Mouse (Mus musculus) midbrain, embryonic 15.5 days (tissue): ENCODE data around the gene Caprin1. TPM values are rescaled to one million over a fixed set of nuclear protein-coding genes. Genes with fewer than 3 reads are reported as not detected.

Experiments used
- ATAC-seq: fragments of 200-750 bp; cut with Nextera tagmentation; replicated peaks from 2 replicates; pipeline ENCODE4 v1.8.0; 2017; ENCODE audit warnings: moderate TSS enrichment
- H3K27ac ChIP-seq: fragments of 300-500 bp; sonication (generic); 2 replicates; pipeline ENCODE4 v1.5.1; 2015; ENCODE audit warnings: mild to moderate bottlenecking, inconsistent platforms
- H3K27me3 ChIP-seq: fragments of 300-500 bp; sonication (generic); replicated peaks from 2 replicates; pipeline ENCODE4 v1.6.1; 2015; ENCODE audit warnings: inconsistent platforms
- H3K36me3 ChIP-seq: fragments of 300-500 bp; sonication (generic); replicated peaks from 2 replicates; pipeline ENCODE4 v1.6.1; 2015; ENCODE audit warnings: inconsistent platforms
- H3K4me1 ChIP-seq: fragments of 300-500 bp; sonication (generic); 2 replicates; pipeline ENCODE4 v1.6.1; 2015; ENCODE audit warnings: inconsistent platforms
- H3K4me2 ChIP-seq: fragments of 300-500 bp; sonication (generic); 2 replicates; pipeline ENCODE4 v1.6.1; 2015; ENCODE audit warnings: inconsistent platforms, mild to moderate bottlenecking, moderate library complexity
- H3K4me3 ChIP-seq: fragments of 300-500 bp; sonication (generic); 2 replicates; pipeline ENCODE4 v1.5.1; 2015; ENCODE audit warnings: mild to moderate bottlenecking, inconsistent platforms
- H3K9ac ChIP-seq: fragments of 300-500 bp; sonication (generic); 2 replicates; pipeline ENCODE4 v1.6.1; 2015; ENCODE audit warnings: mild to moderate bottlenecking, inconsistent platforms
- H3K9me3 ChIP-seq: fragments of 300-500 bp; sonication (generic); 2 replicates; pipeline ENCODE4 v1.6.1; 2016; ENCODE audit warnings: inconsistent platforms
- WGBS: fragments of 180-500 bp; shearing (Covaris S2); methylation state at CpG from one replicate; pipeline ENCODE4 v1.1.7; 2015; ENCODE audit warnings: mixed read lengths; 5-methylcytosine and 5-hydroxymethylcytosine counted together
- polyA plus RNA-seq: library from polyadenylated mRNA; unstranded; fragments of >200 nt; fragmentation: Nextera tagmentation; extraction: Ambion mirVana; gene quantifications from 2 replicates; pipeline ENCODE4 v1.2.1, GENCODE M21; 2015

Gene Caprin1
- polyA plus RNA-seq, 1 experiment from 2014 or later: 368 TPM

- Histone ChIP-seq H3K4me3 (no peak overlapping the region), H3K27ac (no peak overlapping the region), H3K9me3 (no peaks in the 10 kb centered on the region), H3K4me1 (no peaks in the 10 kb centered on the region), H3K27me3 (no peaks in the 10 kb centered on the region), H3K36me3 (peaks cover 21% of the 10 kb centered on the region), H3K4me2 (no peak overlapping the region), H3K9ac (no peak overlapping the region)
- WGBS: 93% methylated on average over 9 of the region's 9 CpGs
- no peak for ATAC-seq
Measured at GRCm38 (mm10) chr2:103747891-103748290, 49.6 kb downstream of the Caprin1 start.

- H3K4me3 ChIP-seq: no peak overlapping the region
- H3K4me1 ChIP-seq: no peaks in the 10 kb centered on the region
- ATAC-seq: no peak
- WGBS: 92% methylated on average over 2 of the region's 2 CpGs
- H3K4me2 ChIP-seq: no peak overlapping the region
- H3K9ac ChIP-seq: no peak overlapping the region
- H3K27me3 ChIP-seq: no peaks in the 10 kb centered on the region
- no peak overlapping the region for H3K27ac ChIP-seq
- H3K9me3 ChIP-seq: no peaks in the 10 kb centered on the region
- peaks cover 26% of the 10 kb centered on the region for H3K36me3 ChIP-seq
Measured at GRCm38 (mm10) chr2:103746761-103747160, 50.7 kb downstream of the Caprin1 start.

- Histone ChIP-seq H3K27me3 (no peaks in the 10 kb centered on the region), H3K4me1 (no peaks in the 10 kb centered on the region), H3K9ac (no peak overlapping the region), H3K27ac (no peak overlapping the region), H3K36me3 (peaks cover 20% of the 10 kb centered on the region), H3K4me2 (no peak overlapping the region), H3K4me3 (no peak overlapping the region), H3K9me3 (no peaks in the 10 kb centered on the region)
- 88% methylated on average over 2 of the region's 2 CpGs for WGBS
- no peak for ATAC-seq
Measured at GRCm38 (mm10) chr2:103746096-103746495, 51.4 kb downstream of the Caprin1 start.

- Histone ChIP-seq H3K27me3 (no peaks in the 10 kb centered on the region), H3K27ac (no peak overlapping the region), H3K4me1 (no peaks in the 10 kb centered on the region), H3K4me3 (no peak overlapping the region), H3K9me3 (no peaks in the 10 kb centered on the region), H3K9ac (no peak overlapping the region), H3K4me2 (no peak overlapping the region), H3K36me3 (peaks cover 19% of the 10 kb centered on the region)
- WGBS: 88% methylated on average over 5 of the region's 5 CpGs
- no peak for ATAC-seq
Measured at GRCm38 (mm10) chr2:103745481-103745880, 52.0 kb downstream of the Caprin1 start.

- Histone ChIP-seq H3K4me1 (no peaks in the 10 kb centered on the region), H3K27ac (no peak overlapping the region), H3K4me3 (no peak overlapping the region), H3K4me2 (no peak overlapping the region), H3K27me3 (no peaks in the 10 kb centered on the region), H3K9ac (no peak overlapping the region), H3K36me3 (peaks cover 19% of the 10 kb centered on the region), H3K9me3 (no peaks in the 10 kb centered on the region)
- WGBS: 82% methylated on average over 7 of the region's 7 CpGs
- peak; percentile 42; the same call in 1 of the 2 replicates for ATAC-seq
Measured at GRCm38 (mm10) chr2:103743988-103744387, 53.5 kb downstream of the Caprin1 start.

GRCm38 (mm10) chr2:103743536-103743935, 53.9 kb downstream of the Caprin1 start:
- Histone ChIP-seq H3K9me3 (no peaks in the 10 kb centered on the region), H3K27ac (no peak overlapping the region), H3K9ac (no peak overlapping the region), H3K4me2 (no peak overlapping the region), H3K4me1 (no peaks in the 10 kb centered on the region), H3K27me3 (no peaks in the 10 kb centered on the region), H3K36me3 (peaks cover 24% of the 10 kb centered on the region), H3K4me3 (no peak overlapping the region)
- ATAC-seq: no peak
- WGBS: 97% methylated on average over 2 of the region's 2 CpGs

- H3K4me1 ChIP-seq: no peaks in the 10 kb centered on the region
- no peak overlapping the region for H3K4me2 ChIP-seq
- H3K9me3 ChIP-seq: no peaks in the 10 kb centered on the region
- no peaks in the 10 kb centered on the region for H3K27me3 ChIP-seq
- peaks cover 24% of the 10 kb centered on the region for H3K36me3 ChIP-seq
- H3K27ac ChIP-seq: no peak overlapping the region
- H3K4me3 ChIP-seq: no peak overlapping the region
- no peak overlapping the region for H3K9ac ChIP-seq
- 99% methylated on average over 6 of the region's 6 CpGs for WGBS
- no peak for ATAC-seq
Measured at GRCm38 (mm10) chr2:103742821-103743220, 54.6 kb downstream of the Caprin1 start.

GRCm38 (mm10) chr2:103731423-103731822, 66.0 kb downstream of the Caprin1 start:
- H3K4me1 ChIP-seq: no peaks in the 10 kb centered on the region
- ATAC-seq: no peak
- H3K27ac ChIP-seq: no peak overlapping the region
- H3K27me3 ChIP-seq: no peaks in the 10 kb centered on the region
- no peak overlapping the region for H3K4me3 ChIP-seq
- 92% methylated on average over 6 of the region's 6 CpGs for WGBS
- no peak overlapping the region for H3K4me2 ChIP-seq
- H3K9ac ChIP-seq: no peak overlapping the region
- H3K9me3 ChIP-seq: no peaks in the 10 kb centered on the region
- H3K36me3 ChIP-seq: peaks cover 21% of the 10 kb centered on the region; the same call in 1 of the 2 replicates

GRCm38 (mm10) chr2:103730999-103731398, 66.5 kb downstream of the Caprin1 start:
- no peak for ATAC-seq
- Histone ChIP-seq H3K4me1 (no peaks in the 10 kb centered on the region), H3K27me3 (no peaks in the 10 kb centered on the region), H3K4me2 (no peak overlapping the region), H3K27ac (no peak overlapping the region), H3K4me3 (no peak overlapping the region), H3K36me3 (peaks cover 19% of the 10 kb centered on the region; the same call in 1 of the 2 replicates), H3K9ac (no peak overlapping the region), H3K9me3 (no peaks in the 10 kb centered on the region)
- 80% methylated on average over 8 of the region's 8 CpGs for WGBS

- H3K4me3 ChIP-seq: no peak overlapping the region
- no peak for ATAC-seq
- H3K27me3 ChIP-seq: no peaks in the 10 kb centered on the region
- H3K27ac ChIP-seq: no peak overlapping the region
- no peak overlapping the region for H3K4me2 ChIP-seq
- H3K4me1 ChIP-seq: no peaks in the 10 kb centered on the region
- no peaks in the 10 kb centered on the region for H3K9me3 ChIP-seq
- WGBS: 87% methylated on average over 12 of the region's 12 CpGs
- peaks cover 23% of the 10 kb centered on the region for H3K36me3 ChIP-seq
- no peak overlapping the region for H3K9ac ChIP-seq
Measured at GRCm38 (mm10) chr2:103728027-103728540, 69.4 kb downstream of the Caprin1 start.

GRCm38 (mm10) chr2:103724521-103724920, 72.9 kb downstream of the Caprin1 start:
- Histone ChIP-seq H3K9me3 (no peaks in the 10 kb centered on the region), H3K36me3 (peaks cover 23% of the 10 kb centered on the region), H3K4me2 (no peak overlapping the region), H3K4me1 (no peaks in the 10 kb centered on the region), H3K9ac (no peak overlapping the region), H3K27me3 (no peaks in the 10 kb centered on the region), H3K4me3 (no peak overlapping the region), H3K27ac (no peak overlapping the region)
- WGBS: 91% methylated on average over 2 of the region's 2 CpGs
- ATAC-seq: no peak

GRCm38 (mm10) chr2:103719292-103719646, 78.2 kb downstream of the Caprin1 start:
- Histone ChIP-seq H3K9ac (no peak overlapping the region), H3K27ac (no peak overlapping the region), H3K4me2 (no peak overlapping the region), H3K9me3 (no peaks in the 10 kb centered on the region), H3K4me1 (no peaks in the 10 kb centered on the region), H3K27me3 (no peaks in the 10 kb centered on the region), H3K36me3 (peaks cover 8% of the 10 kb centered on the region; the same call in 1 of the 2 replicates), H3K4me3 (no peak overlapping the region)
- ATAC-seq: peak; percentile 53
- WGBS: 90% methylated on average over 7 of the region's 7 CpGs

- no peaks in the 10 kb centered on the region for H3K9me3 ChIP-seq
- no peak overlapping the region for H3K27ac ChIP-seq
- 53% methylated on average over 8 of the region's 8 CpGs for WGBS
- H3K4me3 ChIP-seq: no peak overlapping the region
- no peaks in the 10 kb centered on the region for H3K4me1 ChIP-seq
- H3K9ac ChIP-seq: no peak overlapping the region
- peaks cover 2% of the 10 kb centered on the region; the same call in 1 of the 2 replicates for H3K36me3 ChIP-seq
- H3K4me2 ChIP-seq: no peak overlapping the region
- peak; percentile 81 for ATAC-seq
- no peaks in the 10 kb centered on the region for H3K27me3 ChIP-seq
Measured at GRCm38 (mm10) chr2:103718594-103719291, 78.7 kb downstream of the Caprin1 start.
